Mouse (Mus musculus) heart, postnatal 0 days (tissue): ENCODE measurements around the gene Nanos1.

ENCODE experiments used
- CTCF ChIP-seq: IDR thresholded peaks from 2 replicates; pipeline ENCODE4 v1.5.1; 2016; ENCODE audit warnings: antibody characterized with exemption, control low read depth, low read depth
- EP300 ChIP-seq: IDR thresholded peaks from 2 replicates; pipeline ENCODE4 v1.6.1; 2016; ENCODE audit warnings: antibody characterized with exemption, low read depth

DNA sequence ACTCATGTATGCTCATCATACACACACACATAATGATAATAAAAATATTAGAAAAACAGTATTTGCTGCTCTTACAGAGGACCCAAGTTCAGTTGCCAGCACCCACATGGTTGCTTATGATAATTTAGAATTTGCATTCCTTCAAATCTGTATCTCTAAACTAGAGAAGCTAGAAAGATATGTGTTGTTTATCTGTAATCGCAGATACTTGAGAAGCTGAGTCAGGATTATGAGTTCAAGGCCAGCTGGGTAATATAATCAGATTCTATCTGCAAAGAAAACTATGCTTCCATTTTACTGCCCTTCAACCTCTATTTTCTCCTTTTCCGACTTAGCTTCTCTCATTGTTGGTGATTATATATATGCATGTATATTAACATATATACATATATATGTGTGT, 41.6 kb downstream of the Nanos1 start:
- TF ChIP-seq CTCF (no peak), EP300 (no peak)
